Mouse (Mus musculus) spleen, adult 2 months (tissue): Measurements from ENCODE around the gene Casq2.

Experiments used
- CTCF ChIP-seq: fragments of 200-500 bp; IDR thresholded peaks from 2 replicates; pipeline ENCODE4 v1.5.1; 2011; ENCODE audit warnings: mild to moderate bottlenecking, inconsistent platforms; ENCODE audit not compliant: insufficient read depth, insufficient read length, insufficient replicate concordance; ENCODE audit errors: extremely low read depth
- POLR2A ChIP-seq: fragments of 200-500 bp; IDR thresholded peaks from 2 replicates; pipeline ENCODE4 v1.6.1; 2011; ENCODE audit warnings: low read depth, low read length, inconsistent platforms

DNA sequence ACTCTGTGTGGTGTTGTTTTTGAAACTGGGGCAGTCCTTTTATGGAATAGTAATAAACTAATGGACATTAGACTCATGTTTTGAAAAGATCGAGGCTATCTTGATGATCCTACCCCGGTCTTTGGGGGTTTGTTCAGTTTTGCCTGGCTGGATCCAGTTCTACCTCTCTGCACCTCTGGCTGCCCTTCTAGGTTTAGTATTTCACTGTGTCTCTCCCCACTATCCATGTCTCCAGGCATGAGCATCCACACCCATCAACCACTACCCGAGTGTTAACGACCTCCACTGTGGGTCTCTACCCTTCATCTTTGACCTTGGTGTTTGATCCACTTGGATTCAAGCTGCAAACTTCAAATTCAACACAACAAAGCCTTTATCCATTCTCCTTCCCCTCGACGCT lies 60.2 kb downstream of the Casq2 start:
- TF ChIP-seq CTCF (no peak), POLR2A (no peak)
